Mouse (Mus musculus) cerebellum, adult 9-11 months (tissue): ENCODE data around the gene Eva1c.

Source experiments
- DNase-seq: peaks from one replicate; pipeline ENCODE4 v3.0.0; 2022

The Eva1c gene

GRCm38 (mm10) chr16:90924606-90925370 is 98.3 kb downstream of the Eva1c start:
- no peak for DNase-seq

- peak; percentile 44 for DNase-seq
Observed at GRCm38 (mm10) chr16:90925461-90925860, 98.9 kb downstream of the Eva1c start.

GRCm38 (mm10) chr16:90927446-90927845 is 100.9 kb downstream of the Eva1c start:
- DNase-seq, result no peak

GRCm38 (mm10) chr16:90933534-90934176 is 107.1 kb downstream of the Eva1c start:
- peak; percentile 34 for DNase-seq

- DNase-seq, result no peak
Observed at GRCm38 (mm10) chr16:90934193-90934686, 107.7 kb downstream of the Eva1c start.

- DNase-seq, result peak; percentile 94
Observed at GRCm38 (mm10) chr16:90934687-90935328, 108.3 kb downstream of the Eva1c start, which contains the start of gene Cfap298. TSS of gene Cfap298 (minus strand) at chr16:90935114.

- DNase-seq, result no peak
Observed at GRCm38 (mm10) chr16:90941246-90941645, 114.7 kb downstream of the Eva1c start.

- no peak for DNase-seq
Observed at GRCm38 (mm10) chr16:90946977-90947376, 120.5 kb downstream of the Eva1c start.

- DNase-seq, result no peak
Observed at GRCm38 (mm10) chr16:90950354-90950963, 123.9 kb downstream of the Eva1c start.

- DNase-seq, result no peak
Observed at GRCm38 (mm10) chr16:90953147-90953546, 126.6 kb downstream of the Eva1c start.

GRCm38 (mm10) chr16:90953770-90954169 is 127.3 kb downstream of the Eva1c start:
- DNase-seq, result no peak
